Mouse (Mus musculus): ENCODE measurements around the gene Tmem130.

DNA sequence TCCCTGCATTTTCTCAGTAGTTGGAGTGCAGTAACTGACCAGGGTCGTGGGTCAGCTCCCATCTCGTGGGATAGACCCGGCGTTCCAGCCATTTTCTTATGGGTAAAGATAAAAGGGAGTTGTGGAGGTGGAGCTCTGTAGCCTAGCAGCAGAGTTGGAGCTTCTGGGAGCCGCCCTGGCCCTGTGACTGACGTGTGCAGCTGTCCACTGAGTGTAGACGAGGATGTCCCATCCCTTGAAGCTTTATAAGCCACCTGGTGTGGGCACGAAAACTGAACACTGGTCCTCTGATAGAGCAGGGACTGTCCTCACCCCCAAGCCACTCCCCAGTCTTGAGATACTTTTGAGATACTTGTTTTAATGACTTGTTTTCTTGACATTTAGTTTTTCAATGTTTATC lies 19.0 kb upstream of the Tmem130 start:
- no peak for TF ChIP-seq POLR2A (IDR thresholded peaks at IDR 0.05; ENCODE audit: borderline replicate concordance, low read depth, low read length)
- TF ChIP-seq CTCF (IDR thresholded peaks at IDR 0.05; ENCODE audit: low read depth, low read length) = no peak

Data from bone marrow macrophage, adult 2 months (primary cell).